Mouse (Mus musculus): ENCODE data around the gene Larp1.

DNA sequence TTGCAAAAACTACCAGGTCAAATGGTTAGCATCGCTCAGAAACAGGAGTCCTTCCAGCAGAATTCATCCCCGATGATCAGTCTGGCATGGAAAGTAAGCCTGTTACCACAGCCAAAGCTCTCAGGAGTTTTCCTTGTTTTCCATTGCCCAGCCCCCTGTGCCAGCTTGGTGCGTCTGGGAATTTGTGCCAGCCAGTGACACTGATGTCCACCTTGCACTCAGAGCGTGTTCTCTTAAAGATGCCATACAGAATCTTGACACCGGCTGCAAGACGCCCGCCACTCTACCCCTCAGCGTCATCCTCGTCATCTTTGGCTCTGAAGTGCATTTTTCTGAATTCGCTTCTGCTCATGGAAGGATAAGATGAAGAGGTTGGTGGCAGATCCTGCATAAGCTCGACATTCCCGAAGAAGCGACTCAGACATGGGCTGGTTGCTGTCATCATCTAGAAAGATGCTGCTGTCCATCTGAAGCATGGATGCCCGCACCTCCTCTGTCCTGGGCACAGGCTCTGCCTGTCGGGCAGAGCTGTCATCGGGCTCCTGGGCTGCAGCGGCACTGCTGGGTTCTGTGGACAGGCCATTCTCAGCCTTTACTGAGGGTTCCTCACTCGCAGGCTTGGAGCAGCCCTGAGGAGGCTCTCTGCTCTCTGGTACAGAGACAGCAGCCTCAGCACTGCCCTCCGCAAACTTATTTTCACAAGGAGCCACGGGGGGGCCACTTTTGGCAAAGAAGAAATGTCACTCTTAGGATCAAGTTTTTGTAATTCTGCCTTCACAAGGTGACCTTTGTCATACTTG, 88.2 kb downstream of the Larp1 start:
- TF ChIP-seq TAL1 (IDR thresholded peaks at IDR 0.05; ENCODE audit: low read length), result no peak
- no peak for TF ChIP-seq GATA1 (IDR thresholded peaks at IDR 0.05; ENCODE audit: low read length)

All from erythroblast, embryonic 14.5 days (primary cell).